Mouse (Mus musculus) heart, adult 9 months (tissue): ENCODE results near the gene Tnnt3.

Experiments
- DNase-seq, 2 experiments: peaks; one replicate each; pipeline ENCODE4 v3.0.0; 2022; ENCODE audit warnings: low spot score in 2 of 2

The Tnnt3 gene

DNA sequence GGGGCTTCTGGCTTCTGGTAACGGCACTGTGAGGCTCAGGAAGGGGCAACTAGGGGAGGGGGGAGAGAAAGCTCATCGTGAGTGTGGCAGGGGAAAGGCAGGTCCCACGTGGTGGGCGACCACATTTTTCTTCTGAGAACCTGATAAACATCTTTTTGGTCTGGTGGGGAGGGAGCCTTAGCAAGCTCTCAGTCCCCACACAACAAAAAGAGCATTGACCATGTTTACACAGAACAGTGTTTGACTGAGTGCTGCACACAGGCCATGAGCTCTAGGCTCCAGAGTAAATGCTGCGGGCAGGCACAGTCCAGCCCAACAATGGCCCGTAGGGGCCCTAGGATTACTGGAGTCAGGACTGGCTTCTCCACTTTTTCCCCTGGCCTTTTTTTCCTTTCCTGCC is 40.1 kb downstream of the Tnnt3 start:
- no peak for DNase-seq

DNA sequence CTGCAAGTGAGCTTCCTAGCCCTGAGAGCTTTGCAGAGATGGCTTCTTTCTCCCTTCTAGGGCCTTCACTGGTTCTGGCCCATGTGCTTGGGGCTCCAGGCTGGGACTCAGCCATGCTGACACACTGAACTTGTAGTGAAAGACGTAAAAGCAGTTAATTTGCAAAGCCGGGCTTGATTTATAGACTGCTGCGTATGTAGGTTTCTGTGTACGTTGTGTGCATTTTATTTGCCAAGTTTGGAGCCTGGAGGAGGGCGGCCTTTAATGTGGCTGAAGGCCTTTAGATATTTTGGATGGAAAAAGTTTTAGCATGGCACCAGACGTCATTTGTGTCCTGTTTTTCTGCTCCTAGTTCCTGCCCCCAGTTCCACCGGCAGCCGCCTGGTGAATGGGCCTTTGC is 41.2 kb downstream of the Tnnt3 start:
- no peak for DNase-seq

DNA sequence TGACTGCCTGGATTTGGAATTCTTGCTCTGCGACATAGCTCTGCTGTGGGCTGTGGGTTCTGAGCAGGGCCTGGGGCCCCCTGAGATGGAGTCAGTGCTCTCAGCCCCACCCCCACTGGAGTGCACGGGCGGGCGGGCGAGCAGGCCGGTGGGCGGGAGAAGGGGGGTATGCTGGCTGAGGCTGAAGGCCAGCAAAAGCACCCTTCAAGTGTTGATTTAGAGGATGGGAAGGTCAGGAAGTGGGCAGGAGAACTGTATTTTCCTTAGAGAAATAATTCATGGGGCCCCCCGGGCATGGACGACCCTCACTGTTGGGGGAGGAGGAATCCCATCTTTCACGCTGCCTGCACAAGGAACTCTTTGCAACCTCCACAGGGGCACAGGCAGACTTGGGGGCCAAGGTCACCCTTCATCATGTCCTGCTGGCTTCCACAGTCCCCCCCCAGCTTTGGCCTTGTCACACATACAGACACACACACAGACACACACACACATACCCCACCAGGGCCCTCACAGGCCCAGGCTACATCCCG is 44.2 kb downstream of the Tnnt3 start:
- no peak for DNase-seq

DNA sequence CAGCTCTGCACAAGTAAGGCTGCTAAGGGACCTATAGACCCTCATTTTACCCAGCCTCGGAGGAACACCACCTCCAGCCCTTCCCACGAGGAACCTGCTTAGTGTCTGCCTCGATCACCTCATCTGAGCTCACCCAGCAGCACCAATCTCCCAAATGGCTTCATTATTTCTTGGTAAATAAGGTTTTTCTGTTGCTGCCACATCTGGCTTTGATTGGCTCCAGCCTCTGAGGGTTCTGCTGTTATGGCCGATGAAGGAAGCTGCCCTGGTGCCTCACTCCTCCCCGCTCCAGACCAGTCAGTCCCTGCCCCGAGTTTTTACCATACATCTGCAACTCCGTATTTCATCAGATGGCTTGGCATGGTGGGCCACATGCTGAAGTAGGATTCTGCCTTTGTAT is 47.3 kb downstream of the Tnnt3 start:
- no peak for DNase-seq

- no peak for DNase-seq
Observed at GRCm38 (mm10) chr7:142547874-142548273, 49.2 kb downstream of the Tnnt3 start.

DNA sequence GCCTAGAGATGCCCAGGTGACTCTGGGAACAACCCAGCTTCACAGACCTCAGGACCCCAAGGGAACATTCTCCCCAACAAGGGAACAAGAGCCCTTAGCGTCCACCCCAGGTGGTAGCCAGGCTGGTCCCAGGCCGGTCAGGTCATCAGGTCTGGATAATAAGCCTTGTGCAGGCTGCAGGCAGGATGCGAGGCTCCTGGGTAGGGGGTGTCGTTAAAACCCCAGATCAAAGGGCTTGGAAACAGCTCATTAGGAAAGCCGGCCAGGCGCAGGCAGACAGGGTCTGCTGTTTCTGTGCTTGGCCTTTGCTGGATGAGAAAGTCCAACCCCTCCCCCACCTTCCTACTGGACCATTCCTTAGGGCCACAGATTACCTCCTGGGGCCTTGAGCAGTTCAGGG is 50.1 kb downstream of the Tnnt3 start:
- DNase-seq: no peak

DNA sequence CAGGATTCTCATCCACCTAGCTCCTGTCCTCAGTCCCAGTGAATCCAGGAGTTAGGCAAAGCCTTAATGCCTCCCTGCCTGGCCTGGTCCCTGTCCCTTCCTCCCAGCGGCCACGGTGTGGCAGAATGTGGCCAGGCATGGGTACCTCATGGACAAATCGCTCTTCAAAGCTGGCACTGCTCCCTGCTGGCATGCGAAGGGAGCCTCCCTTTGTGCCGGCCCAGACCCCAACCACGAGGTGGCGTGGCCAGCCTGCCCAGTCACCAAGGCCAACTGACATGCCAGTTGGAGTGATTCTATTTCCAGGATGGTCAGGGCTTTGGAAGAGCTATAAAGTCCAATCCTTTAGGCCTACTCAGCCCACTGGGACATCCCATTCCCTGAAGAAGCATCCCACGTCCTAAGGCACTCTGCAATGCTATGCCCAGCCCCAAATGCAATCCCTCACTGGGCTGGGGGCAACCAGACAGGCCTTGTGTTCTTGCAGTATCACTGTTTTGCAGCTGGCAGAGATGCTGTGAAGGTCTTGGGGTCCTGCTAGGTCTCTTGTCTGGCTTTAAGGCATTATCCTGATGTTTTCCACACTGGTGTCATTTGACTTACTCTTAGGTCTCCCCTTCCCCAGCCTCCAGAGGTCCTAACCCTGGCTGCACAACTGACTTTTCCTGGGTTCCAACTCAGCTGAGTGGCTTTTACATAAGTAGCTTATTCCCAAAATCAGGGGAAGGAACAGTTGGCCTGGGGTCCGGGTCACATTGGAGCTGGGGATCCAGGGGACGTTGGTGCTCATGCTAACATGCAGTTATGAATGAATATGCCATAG is 51.5 kb downstream of the Tnnt3 start:
- DNase-seq: peak; percentile 47 to 53

- peak; percentile 27 to 63 for DNase-seq
Observed at GRCm38 (mm10) chr7:142550935-142551373, 52.3 kb downstream of the Tnnt3 start.

- DNase-seq: no peak
Observed at GRCm38 (mm10) chr7:142551691-142552090, 53.1 kb downstream of the Tnnt3 start.

DNA sequence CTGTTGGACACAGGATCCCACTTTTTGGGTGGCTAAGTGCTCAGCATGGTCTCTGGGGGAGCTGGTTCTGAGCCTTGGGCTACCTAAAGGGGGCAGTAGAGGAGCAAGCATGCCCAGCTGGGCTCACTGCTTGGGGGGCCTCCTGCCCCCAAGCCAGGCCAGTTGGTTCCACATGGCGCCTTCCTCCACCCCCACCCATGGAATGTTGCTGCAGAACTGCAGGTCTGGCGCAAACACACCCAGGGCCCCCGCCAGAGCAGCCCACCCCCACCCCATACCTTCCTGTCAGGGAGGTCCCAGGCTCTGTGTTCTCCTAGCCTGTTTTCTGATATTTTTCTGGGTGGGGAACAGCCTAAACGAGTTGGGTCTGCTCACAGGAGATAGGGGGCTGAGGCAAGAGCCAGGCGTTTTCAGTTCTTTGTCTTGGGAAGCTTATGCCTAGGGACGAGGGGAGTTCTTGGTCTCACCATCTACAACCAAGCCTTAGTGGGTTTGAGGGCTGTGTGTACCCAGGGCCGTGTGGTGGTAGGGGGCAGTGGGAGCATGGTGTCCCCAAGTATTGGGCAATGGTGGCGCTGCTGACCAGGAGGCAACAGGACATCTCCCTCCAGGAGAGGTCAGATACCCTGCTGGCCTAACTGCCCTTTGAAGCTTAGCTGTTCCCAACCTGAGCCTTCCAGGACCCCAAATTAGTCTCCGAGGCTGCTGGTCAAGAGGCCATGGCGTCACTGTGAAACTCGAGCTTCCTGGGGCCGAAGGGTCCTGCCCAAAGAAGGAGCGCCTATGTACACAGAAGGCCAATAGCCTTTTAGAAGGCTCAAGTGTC is 54.2 kb downstream of the Tnnt3 start:
- no peak for DNase-seq

DNA sequence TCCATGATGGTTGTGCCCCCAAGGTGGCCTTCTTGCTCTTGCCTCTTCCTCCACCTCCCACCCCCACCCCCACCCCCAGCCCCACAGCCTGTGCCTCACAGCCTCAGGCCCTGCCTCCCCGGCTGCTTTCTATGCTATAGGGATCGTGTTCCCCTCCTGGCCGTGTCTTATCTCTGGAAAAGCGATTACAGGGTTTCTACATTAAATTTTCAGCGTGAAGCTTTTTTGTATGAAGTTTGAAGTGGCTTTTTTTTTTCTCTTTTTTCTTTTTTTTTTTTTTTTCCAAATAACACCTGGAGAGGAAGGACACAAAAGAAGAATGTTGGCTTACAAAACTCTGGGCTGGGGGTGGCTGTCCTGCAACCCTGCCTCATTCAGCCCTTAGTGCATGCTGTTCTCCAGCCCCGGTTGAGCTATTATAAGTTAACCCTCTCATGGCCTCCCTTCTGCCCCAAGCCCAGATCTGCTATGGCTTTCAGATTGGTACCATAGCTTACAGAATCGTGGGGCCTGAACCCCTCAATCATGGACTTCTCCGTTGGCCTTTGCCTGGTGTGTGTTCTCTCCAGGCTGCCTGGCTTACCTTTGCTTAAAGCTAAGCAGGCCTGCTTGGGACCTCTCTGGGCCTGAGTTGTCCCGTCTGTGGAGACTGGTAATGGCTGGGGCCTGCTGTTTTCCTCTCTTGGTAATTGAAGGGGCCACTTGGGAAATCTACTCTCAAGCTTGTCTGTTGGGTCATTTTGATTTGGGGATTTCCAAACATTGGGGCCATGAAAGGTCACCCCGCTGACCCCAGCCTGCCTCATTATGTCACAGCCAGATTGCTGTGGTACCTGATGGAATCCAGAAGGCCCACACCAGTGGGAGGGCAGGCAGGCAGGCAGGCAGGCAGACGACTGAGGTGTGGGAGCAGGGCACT is 55.0 kb downstream of the Tnnt3 start:
- no peak for DNase-seq

DNA sequence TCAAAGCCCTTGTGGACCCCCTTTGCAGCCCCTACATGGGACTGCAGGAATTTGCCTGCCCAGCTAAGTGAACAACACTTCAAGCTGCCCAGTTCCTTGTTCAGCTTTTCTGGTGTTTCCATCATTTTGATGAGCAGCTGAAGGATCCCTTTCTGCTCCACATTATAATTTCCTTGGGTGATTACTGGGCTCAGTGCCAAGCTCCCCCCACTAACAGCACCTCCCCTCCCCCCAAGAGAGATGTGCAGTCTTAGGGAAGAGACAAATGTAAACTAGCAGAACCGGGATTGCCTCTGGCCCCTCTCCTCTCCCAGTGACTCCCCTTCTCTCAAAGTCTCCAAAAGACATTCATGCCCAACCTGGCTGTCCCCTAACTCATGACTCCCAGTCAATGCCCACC is 56.0 kb downstream of the Tnnt3 start:
- DNase-seq: no peak

DNA sequence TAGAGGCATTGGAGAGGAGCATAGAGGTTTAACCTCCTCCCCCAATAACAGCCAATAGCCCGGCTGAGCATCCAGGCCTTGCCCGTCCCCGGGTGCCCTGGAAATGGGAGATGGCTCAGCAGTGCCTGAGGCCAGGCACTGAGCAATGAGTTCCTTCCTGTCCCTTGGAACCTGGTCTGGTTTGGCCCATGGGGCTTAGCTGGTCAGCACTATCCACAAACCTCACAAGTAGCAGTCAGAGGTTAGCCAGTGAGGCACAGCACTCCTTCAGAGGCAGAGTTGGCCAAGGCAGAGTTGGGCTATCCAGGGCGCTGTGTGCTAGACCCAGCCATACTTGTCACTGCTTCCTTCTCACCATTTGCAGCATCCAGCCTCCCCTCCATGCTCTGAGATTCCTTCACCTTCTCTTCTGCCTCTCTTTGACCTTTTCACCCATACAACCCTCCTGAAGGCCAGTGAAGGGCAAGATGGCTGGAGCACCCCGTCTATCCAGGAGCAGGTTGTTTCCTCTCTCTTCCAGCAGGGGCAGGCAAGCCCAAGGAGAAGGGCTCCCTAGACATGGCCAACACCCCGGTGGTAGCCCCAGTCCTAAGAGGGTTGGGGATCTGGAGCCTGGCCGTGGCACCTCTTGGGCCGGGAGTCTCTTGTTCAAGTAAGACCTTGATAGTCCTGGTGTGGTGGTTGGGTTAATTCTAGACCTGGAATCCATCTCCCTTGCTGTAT is 56.9 kb downstream of the Tnnt3 start:
- no peak for DNase-seq

DNA sequence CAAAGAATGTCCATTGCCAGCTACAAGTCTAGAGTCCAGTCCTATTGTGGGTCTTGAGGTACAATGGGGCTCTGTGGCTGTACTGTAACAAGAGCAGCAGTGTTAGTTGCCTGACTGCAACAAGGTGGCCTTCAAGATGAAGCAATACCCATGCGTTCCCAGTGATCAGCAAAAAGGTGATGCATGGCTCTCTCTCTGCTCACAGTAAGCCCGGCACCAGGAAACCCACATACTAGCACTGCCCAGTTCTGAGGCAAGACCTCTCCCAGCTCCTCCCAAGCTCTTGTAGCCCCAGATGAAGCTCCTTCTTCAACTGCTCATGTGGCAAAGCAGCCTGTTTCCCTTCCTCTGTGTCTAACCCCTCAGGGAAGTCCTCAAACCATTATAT is 57.4 kb downstream of the Tnnt3 start:
- no peak for DNase-seq

GRCm38 (mm10) chr7:142557696-142558095 is 59.1 kb downstream of the Tnnt3 start:
- DNase-seq: no peak

DNA sequence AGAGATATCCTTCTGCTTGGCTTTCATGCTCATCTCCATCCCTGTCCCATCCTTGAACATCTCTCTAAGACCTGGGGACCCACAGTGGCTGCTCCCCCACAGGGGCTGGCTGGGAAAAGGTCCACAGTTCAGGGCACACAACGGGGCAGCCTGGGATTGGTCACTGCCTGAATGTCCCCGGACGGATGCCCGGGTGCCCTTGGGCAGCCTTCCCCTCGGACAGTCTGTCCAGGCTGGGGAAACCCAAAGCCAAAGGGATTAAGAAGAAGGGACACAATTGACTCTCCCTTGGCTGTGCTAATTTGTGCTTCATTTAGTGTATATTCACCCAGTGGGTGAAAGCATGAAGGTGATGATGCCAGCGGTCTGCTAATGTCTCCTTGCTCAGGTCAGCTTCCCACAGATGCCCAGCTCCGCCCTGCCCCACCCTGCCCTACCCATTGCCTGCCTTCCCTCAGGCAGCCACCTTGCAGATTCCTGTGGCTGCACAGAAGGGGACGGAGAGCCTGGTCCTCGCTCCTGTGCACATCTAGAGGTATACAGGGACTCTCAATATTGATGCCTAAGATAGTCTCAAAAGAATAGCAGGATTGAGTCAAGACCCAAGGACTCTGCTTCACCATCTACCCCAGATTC is 60.0 kb downstream of the Tnnt3 start:
- DNase-seq: no peak

GRCm38 (mm10) chr7:142559651-142560175 is 61.1 kb downstream of the Tnnt3 start:
- DNase-seq: no peak

- no peak for DNase-seq
Observed at GRCm38 (mm10) chr7:142560942-142561855, 62.6 kb downstream of the Tnnt3 start.

DNA sequence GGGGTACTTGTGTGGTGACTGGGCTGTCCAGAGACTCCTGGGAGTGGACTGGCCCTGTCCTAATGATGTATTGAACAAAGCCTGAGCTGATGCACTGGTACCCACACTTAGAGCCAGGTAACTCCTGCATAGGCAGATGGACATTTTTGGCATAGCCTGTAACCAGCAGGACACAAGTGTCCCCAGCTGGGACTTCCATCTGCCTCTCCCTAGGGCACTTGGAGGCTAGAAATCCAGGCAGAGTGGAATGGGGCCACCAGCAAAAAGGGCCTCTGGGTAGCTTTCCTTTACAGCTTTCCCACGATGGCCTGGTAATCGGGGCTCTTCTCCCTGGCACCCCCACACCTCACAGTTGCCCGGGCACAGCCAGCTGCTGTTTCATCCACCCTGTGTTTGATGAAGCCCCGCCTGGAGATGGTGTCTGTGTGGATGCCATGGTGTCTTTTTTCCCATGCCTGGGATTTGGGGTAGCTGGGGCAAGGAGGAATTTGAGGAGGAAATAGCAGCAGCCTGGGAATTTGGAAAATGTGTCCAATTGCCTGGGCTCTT is 63.3 kb downstream of the Tnnt3 start:
- DNase-seq: no peak
